16 mouse cellular contexts compared by ENCODE assay signal in the genomic region with DNA sequence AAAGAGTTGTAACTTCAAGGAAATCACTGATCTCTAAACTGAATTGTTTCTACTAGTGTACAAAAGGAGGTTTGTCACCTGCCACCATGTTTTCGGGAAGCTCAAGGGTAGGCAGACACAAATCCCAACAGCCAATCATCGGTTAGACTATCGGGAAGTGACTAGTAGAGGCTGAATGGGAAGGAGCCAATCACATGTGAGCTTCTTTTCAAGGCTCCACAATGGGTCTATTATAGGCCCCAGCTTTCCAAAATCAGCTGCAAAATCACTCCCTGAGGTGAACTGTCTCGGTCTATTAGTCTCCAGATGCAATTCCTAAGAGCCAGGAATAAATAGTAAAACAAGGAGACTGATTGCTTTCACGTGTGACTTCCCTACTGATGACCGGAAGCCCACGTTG.
A peak's percentile ranks its signal among the peaks of the same experiment; 100 is the strongest.
DNase-seq lines count a peak whose midpoint lies in the region; ATAC-seq and TF ChIP-seq lines count a peak whose summit lies in the region.
"Had no signal": no experiment of that assay in that cellular context is flagged by ENCODE, and none has a peak within 500 bp of the region (broad histone marks: within the 10 kb centered on the region; RNA-seq: fewer than 3 reads in every experiment).

No protein-coding gene starts in this region.

- H3K9me3 ChIP-seq in kidney, postnatal 0 days (replicated peaks; ENCODE audit: low read length) = no peaks in the 10 kb centered on the region
- H3K9me3 ChIP-seq in embryonic facial prominence, embryonic 10.5 days = peaks cover 4% of the 10 kb centered on the region; the same call in 1 of the 2 replicates
- H3K9me3 ChIP-seq in forebrain, postnatal 0 days (ENCODE audit: low read length) = no peaks in the 10 kb centered on the region
- H3K9me3 ChIP-seq: lung, embryonic 15.5 days had no signal

- TF ChIP-seq CTCF in kidney, postnatal 0 days (IDR thresholded peaks at IDR 0.05; ENCODE audit: low read depth) = no peak
- TF ChIP-seq CTCF in kidney, adult 2 months (conservative IDR thresholded peaks at IDR 0.05; ENCODE audit: insufficient read depth, insufficient read length, low read depth, low read length) = no peak
- no peak for TF ChIP-seq CTCF in forebrain, postnatal 0 days (IDR thresholded peaks at IDR 0.05; ENCODE audit: low read depth)

- no peak overlapping the region for H3K9ac ChIP-seq in kidney, postnatal 0 days (ENCODE audit: low read depth, low read length)
- no peak overlapping the region for H3K9ac ChIP-seq in forebrain, postnatal 0 days
- H3K9ac ChIP-seq: heart, embryonic 13.5 days; lung, embryonic 15.5 days had no signal

- 65% methylated on average over 7 of the region's 7 CpGs for WGBS in kidney, postnatal 0 days
- WGBS in kidney, adult 2 months = 63% methylated on average over 7 of the region's 7 CpGs
- 59% methylated on average over 7 of the region's 7 CpGs for WGBS in embryonic facial prominence, embryonic 10.5 days
- 50% methylated on average over 7 of the region's 7 CpGs for WGBS in forebrain, postnatal 0 days

- TF ChIP-seq POLR2A in kidney, adult 2 months (IDR thresholded peaks at IDR 0.05; ENCODE audit: low read depth, low read length) = no peak

- ATAC-seq in kidney, postnatal 0 days (replicated peaks; ENCODE audit: low FRiP score, low read depth) = no peak
- peak; percentile 77 for ATAC-seq in forebrain, postnatal 0 days
- ATAC-seq: activated CD4-positive, CD25-positive, alpha-beta regulatory T cell, adult 4 months had no signal

- peak; percentile 26 for DNase-seq in embryo, embryonic 10.5 days (ENCODE audit: low spot score)
- DNase-seq in embryo, embryonic 9.5 days (ENCODE audit: extremely low spot score) = no peak
- DNase-seq in kidney, postnatal 0 days (ENCODE audit: low spot score) = no peak
- no peak for DNase-seq in kidney, adult 2 months
- DNase-seq in embryonic facial prominence, embryonic 10.5 days (ENCODE audit: low spot score) = no peak
- no peak for DNase-seq in forebrain, postnatal 0 days
- DNase-seq in spleen, adult 18-20 months = no peak
- DNase-seq in cerebellum, adult 8-10 months = no peak
- DNase-seq: cerebellum, adult 11 months; gastrocnemius, postnatal 36 days; layer of hippocampus, postnatal 36 days; thymus, postnatal 25 days had no signal

- no peaks in the 10 kb centered on the region for H3K36me3 ChIP-seq in kidney, postnatal 0 days (ENCODE audit: insufficient read depth, low read length)
- H3K36me3 ChIP-seq in kidney, adult 2 months (ENCODE audit: control insufficient read depth, insufficient read depth, low read length) = no peaks in the 10 kb centered on the region
- peaks cover 4% of the 10 kb centered on the region; the same call in 1 of the 2 replicates for H3K36me3 ChIP-seq in embryonic facial prominence, embryonic 10.5 days (replicated peaks)
- H3K36me3 ChIP-seq in forebrain, postnatal 0 days (ENCODE audit: insufficient read depth) = no peaks in the 10 kb centered on the region
- H3K36me3 ChIP-seq: heart, embryonic 13.5 days; lung, embryonic 15.5 days had no signal

- H3K4me1 ChIP-seq in kidney, postnatal 0 days (replicated peaks; ENCODE audit: insufficient read depth, low read length) = peaks cover 6% of the 10 kb centered on the region; the same call in 1 of the 2 replicates
- peaks cover 3% of the 10 kb centered on the region; the same call in 1 of the 2 replicates for H3K4me1 ChIP-seq in kidney, adult 2 months (ENCODE audit: control insufficient read depth, insufficient read depth, low read length)
- peaks cover 45% of the 10 kb centered on the region for H3K4me1 ChIP-seq in embryonic facial prominence, embryonic 10.5 days
- no peaks in the 10 kb centered on the region for H3K4me1 ChIP-seq in forebrain, postnatal 0 days (ENCODE audit: insufficient read depth)

- H3K4me3 ChIP-seq in kidney, postnatal 0 days (replicated peaks; ENCODE audit: low read depth, low read length) = no peak overlapping the region
- no peak overlapping the region for H3K4me3 ChIP-seq in kidney, adult 2 months (ENCODE audit: insufficient read depth, low read depth, low read length)
- H3K4me3 ChIP-seq in embryonic facial prominence, embryonic 10.5 days = peak overlapping the region; percentile 29; the same call in 1 of the 2 replicates
- H3K4me3 ChIP-seq in forebrain, postnatal 0 days (ENCODE audit: low read depth, low read length) = no peak overlapping the region
- H3K4me3 ChIP-seq: heart, embryonic 13.5 days; lung, embryonic 15.5 days had no signal

- peak overlapping the region; percentile 37; the same call in 1 of the 2 replicates for H3K4me2 ChIP-seq in kidney, postnatal 0 days (ENCODE audit: low read length)
- peak overlapping the region; percentile 13 for H3K4me2 ChIP-seq in forebrain, postnatal 0 days (ENCODE audit: low read depth)
- H3K4me2 ChIP-seq: heart, embryonic 13.5 days; lung, embryonic 15.5 days had no signal

- no peak overlapping the region for H3K27ac ChIP-seq in kidney, postnatal 0 days
- no peak overlapping the region for H3K27ac ChIP-seq in kidney, adult 2 months (ENCODE audit: insufficient read depth, low read depth, low read length)
- H3K27ac ChIP-seq in embryonic facial prominence, embryonic 10.5 days (replicated peaks) = peak overlapping the region; percentile 72; the same call in 1 of the 2 replicates
- no peak overlapping the region for H3K27ac ChIP-seq in forebrain, postnatal 0 days (ENCODE audit: low read depth, low read length)
- H3K27ac ChIP-seq: heart, embryonic 13.5 days; lung, embryonic 15.5 days had no signal

- no peaks in the 10 kb centered on the region for H3K27me3 ChIP-seq in kidney, postnatal 0 days (ENCODE audit: insufficient read depth, low read length)
- H3K27me3 ChIP-seq in kidney, adult 2 months (replicated peaks; ENCODE audit: control insufficient read depth, insufficient read depth, low read length) = no peaks in the 10 kb centered on the region
- H3K27me3 ChIP-seq in embryonic facial prominence, embryonic 10.5 days (replicated peaks; ENCODE audit: low read depth, poor library complexity, severe bottlenecking) = no peaks in the 10 kb centered on the region
- H3K27me3 ChIP-seq in forebrain, postnatal 0 days (ENCODE audit: insufficient read depth, low read length) = no peaks in the 10 kb centered on the region
- H3K27me3 ChIP-seq: CH12.LX; heart, embryonic 13.5 days; lung, embryonic 15.5 days had no signal
